Mouse (Mus musculus): ENCODE data around the gene Mmp9. TPM values are rescaled to one million over a fixed set of nuclear protein-coding genes. Genes with fewer than 3 reads are reported as not detected.

The Mmp9 gene
- 1 to 10 TPM; 3.8 to 4.2 TPM for total RNA-seq (2023)

GRCm38 (mm10) chr2:164940140-164940830, at the start of gene Mmp9:
Gene Mmp9 (plus strand): TSS chr2:164940780.

GRCm38 (mm10) chr2:164911086-164912048, 29.2 kb upstream of the Mmp9 start, which contains the start of gene Zfp335:
Gene Zfp335 (minus strand): TSS chr2:164911757.

GRCm38 (mm10) chr2:164960716-164961441, 20.3 kb downstream of the Mmp9 start, which contains the start of gene Slc12a5:
Gene Slc12a5 (plus strand): TSS chr2:164960802.

Other genes with a start within 250 kb of the Mmp9 start
- gene Spint4, start 242.3 kb upstream of the Mmp9 start, total RNA-seq (2023) = not detected
- not detected for gene Spint5, start 225.5 kb upstream of the Mmp9 start, total RNA-seq (2023)
- gene Wfdc3, start 194.8 kb upstream of the Mmp9 start, total RNA-seq (2023) = under 1 TPM in 1 of 2 experiments, not detected in 1; 0.36 TPM
- 10 to 100 TPM; 41.7 to 46.9 TPM for gene Dnttip1, start 194.8 kb upstream of the Mmp9 start, total RNA-seq (2023)
- 1 to 10 TPM; 2.9 to 9.5 TPM for gene Ube2c, start 170.9 kb upstream of the Mmp9 start, total RNA-seq (2023)
- not detected for gene Tnnc2, start 160.8 kb upstream of the Mmp9 start, total RNA-seq (2023)
- gene Snx21, start 155.0 kb upstream of the Mmp9 start, total RNA-seq (2023) = under 1 TPM; 0.33 to 0.96 TPM
- 10 to 100 TPM; 51.6 to 59.8 TPM for gene Acot8, start 135.9 kb upstream of the Mmp9 start, total RNA-seq (2023)
- 1 to 10 TPM; 3.4 to 3.6 TPM for gene Zswim3, start 135.7 kb upstream of the Mmp9 start, total RNA-seq (2023)
- gene Zswim1, start 118.1 kb upstream of the Mmp9 start, total RNA-seq (2023) = 10 to 100 TPM; 11.1 to 11.2 TPM
- gene Spata25, start 112.2 kb upstream of the Mmp9 start, total RNA-seq (2023) = not detected
- 100 to 1,000 TPM; 118 to 128 TPM for gene Ctsa, start 107.9 kb upstream of the Mmp9 start, total RNA-seq (2023)
- gene Neurl2, start 107.3 kb upstream of the Mmp9 start, total RNA-seq (2023) = 1 to 10 TPM; 1.1 to 1.7 TPM
- gene Pltp, start 83.1 kb upstream of the Mmp9 start, total RNA-seq (2023) = 1 to 10 TPM; 5.7 to 6.9 TPM
- gene Pcif1, start 61.5 kb upstream of the Mmp9 start, total RNA-seq (2023) = 100 to 1,000 TPM in 1 of 2 experiments, 10 to 100 TPM in 1; 83.5 to 104 TPM
- 10 to 100 TPM; 55.6 to 55.9 TPM for gene Zfp335, start 29.0 kb upstream of the Mmp9 start, total RNA-seq (2023)
- 1 to 10 TPM in 1 of 2 experiments, under 1 TPM in 1; 0.68 to 1.4 TPM for gene Slc12a5, start 20.0 kb downstream of the Mmp9 start, total RNA-seq (2023)
- 10 to 100 TPM; 42.9 to 45.8 TPM for gene Ncoa5, start 94.1 kb downstream of the Mmp9 start, total RNA-seq (2023)
- gene Cd40, start 114.8 kb downstream of the Mmp9 start, total RNA-seq (2023) = under 1 TPM in 1 of 2 experiments, not detected in 1; 0.55 TPM
- gene 1700025C18Rik, start 150.0 kb downstream of the Mmp9 start, total RNA-seq (2023) = not detected

Measured in T-cell, adult 66 days (primary cell).